Mouse (Mus musculus) CH12.LX (cell line): ENCODE results near the gene Pcx. TPM values are rescaled to one million over a fixed set of nuclear protein-coding genes. Genes with fewer than 3 reads are reported as not detected.

Source experiments
- DNase-seq: peaks from one replicate; pipeline ENCODE4 v3.0.0-alpha.2; 2013; ENCODE audit errors: extremely low read depth
- H3K27ac ChIP-seq: 2 replicates; pipeline ENCODE4 v1.5.1; 2012; ENCODE audit warnings: low read depth, mild to moderate bottlenecking, control low read depth, moderate library complexity; ENCODE audit not compliant: insufficient read depth
- H3K27me3 ChIP-seq: replicated peaks from 2 replicates; pipeline ENCODE3; 2012; ENCODE audit warnings: inconsistent platforms
- H3K36me3 ChIP-seq, 2 experiments: replicated peaks in 1 of 2; 2 replicates each; pipeline versions ENCODE3 to v1.6.1; 2012; ENCODE audit warnings: inconsistent platforms in 1 of 2, low read length in 1 of 2, mild to moderate bottlenecking in 1 of 2, mixed read lengths in 1 of 2, moderate library complexity in 1 of 2; ENCODE audit not compliant: control insufficient read depth in 1 of 2, insufficient read depth in 1 of 2
- H3K4me1 ChIP-seq, 2 experiments: 2 replicates each; pipeline ENCODE4 v1.6.1; 2012; ENCODE audit warnings: inconsistent platforms in 1 of 2, moderate library complexity in 1 of 2; ENCODE audit not compliant: insufficient read depth in 2 of 2, control insufficient read depth in 1 of 2
- H3K4me2 ChIP-seq: 2 replicates; pipeline ENCODE4 v1.6.1; 2012; ENCODE audit warnings: low read depth, mild to moderate bottlenecking, control low read depth; ENCODE audit not compliant: poor library complexity, insufficient read depth, severe bottlenecking
- H3K4me3 ChIP-seq, 3 experiments: fragments of 150-350 bp in 1 of 3; sonication (generic) in 1 of 3; replicated peaks in 1 of 3; 2 replicates each; pipeline versions ENCODE3 to v1.5.1; 2011 to 2012; ENCODE audit warnings: low read depth in 2 of 3, low read length in 2 of 3, mild to moderate bottlenecking in 2 of 3, moderate library complexity in 2 of 3, control low read depth in 1 of 3, improper control_type of control experiment in 1 of 3, inconsistent platforms in 1 of 3, mixed read lengths in 1 of 3; ENCODE audit not compliant: poor library complexity in 1 of 3
- H3K79me2 ChIP-seq: replicated peaks from 2 replicates; pipeline ENCODE4 v1.6.1; 2012; ENCODE audit warnings: mild to moderate bottlenecking, moderate library complexity; ENCODE audit not compliant: control insufficient read depth, poor library complexity, insufficient read depth, severe bottlenecking; ENCODE audit errors: extremely low read depth
- H3K9ac ChIP-seq: 2 replicates; pipeline ENCODE4 v1.6.1; 2012; ENCODE audit warnings: low read depth, mild to moderate bottlenecking, control low read depth, moderate library complexity; ENCODE audit not compliant: insufficient read depth
- H3K9me3 ChIP-seq: replicated peaks from 2 replicates; pipeline ENCODE3; 2012; ENCODE audit warnings: low read length, inconsistent platforms, mixed read lengths
- CTCF ChIP-seq, 2 experiments: IDR thresholded peaks in 1 of 2; conservative IDR thresholded peaks in 1 of 2; 2 replicates each; pipeline ENCODE4 v1.5.1; 2011 to 2012; ENCODE audit warnings: low read depth in 2 of 2, low read length in 2 of 2, improper control_type of control experiment in 1 of 2, inconsistent platforms in 1 of 2, mild to moderate bottlenecking in 1 of 2, moderate library complexity in 1 of 2
- ELF1 ChIP-seq: IDR thresholded peaks from 2 replicates; pipeline ENCODE4 v1.6.1; 2014; ENCODE audit warnings: low read depth, mild to moderate bottlenecking, inconsistent platforms, low read length, improper control_type of control experiment
- GABPA ChIP-seq: IDR thresholded peaks from 2 replicates; pipeline ENCODE4 v1.6.1; 2012; ENCODE audit warnings: low read depth, low read length, improper control_type of control experiment, inconsistent platforms; ENCODE audit not compliant: insufficient replicate concordance
- JUN ChIP-seq: IDR thresholded peaks from 2 replicates; pipeline ENCODE4 v1.6.1; 2011; ENCODE audit warnings: low read depth, mild to moderate bottlenecking, low read length, improper control_type of control experiment, moderate library complexity; ENCODE audit not compliant: insufficient read depth
- JUND ChIP-seq: conservative IDR thresholded peaks from 2 replicates; pipeline ENCODE4 v1.6.1; 2011; ENCODE audit warnings: low read depth, low read length, improper control_type of control experiment
- KAT2A ChIP-seq: IDR thresholded peaks from 2 replicates; pipeline ENCODE4 v1.6.1; 2012; ENCODE audit warnings: low read length, improper control_type of control experiment, inconsistent platforms; ENCODE audit not compliant: insufficient replicate concordance
- MAFK ChIP-seq: IDR thresholded peaks from 2 replicates; pipeline ENCODE4 v1.6.1; 2011; ENCODE audit warnings: low read length, improper control_type of control experiment; ENCODE audit not compliant: insufficient replicate concordance
- MAZ ChIP-seq: IDR thresholded peaks from 2 replicates; pipeline ENCODE4 v1.6.1; 2012; ENCODE audit warnings: low read depth, mild to moderate bottlenecking, inconsistent platforms, low read length, improper control_type of control experiment, moderate library complexity
- MYC ChIP-seq: IDR thresholded peaks from 2 replicates; pipeline ENCODE4 v1.6.1; 2011; ENCODE audit warnings: low read depth, mild to moderate bottlenecking, improper control_type of control experiment, low read length
- PAX5 ChIP-seq: IDR thresholded peaks from 2 replicates; pipeline ENCODE4 v1.6.1; 2012; ENCODE audit warnings: low read length, inconsistent platforms, mixed read lengths
- POLR2A ChIP-seq: IDR thresholded peaks from 2 replicates; pipeline ENCODE4 v1.6.1; 2011; ENCODE audit warnings: low read depth, mild to moderate bottlenecking, improper control_type of control experiment, low read length
- RAD21 ChIP-seq: IDR thresholded peaks from 2 replicates; pipeline ENCODE4 v1.6.1; 2011; ENCODE audit warnings: low read depth, mild to moderate bottlenecking, low read length, improper control_type of control experiment, moderate library complexity
- TBP ChIP-seq: conservative IDR thresholded peaks from 2 replicates; pipeline ENCODE4 v1.6.1; 2011; ENCODE audit warnings: low read depth, low read length, improper control_type of control experiment
- TCF12 ChIP-seq: IDR thresholded peaks from 2 replicates; pipeline ENCODE4 v1.6.1; 2014; ENCODE audit warnings: low read depth, mild to moderate bottlenecking, inconsistent platforms, low read length, improper control_type of control experiment
- UBTF ChIP-seq: IDR thresholded peaks from 2 replicates; pipeline ENCODE4 v1.6.1; 2012; ENCODE audit warnings: low read depth, mild to moderate bottlenecking, inconsistent platforms, low read length, improper control_type of control experiment, moderate library complexity
- ZC3H11A ChIP-seq: IDR thresholded peaks from 2 replicates; pipeline ENCODE4 v1.6.1; 2012; ENCODE audit warnings: low read depth, mild to moderate bottlenecking, inconsistent platforms, low read length, improper control_type of control experiment
- ZMIZ1 ChIP-seq: IDR thresholded peaks from 2 replicates; pipeline ENCODE4 v1.6.1; 2012; ENCODE audit warnings: low read depth, mild to moderate bottlenecking, inconsistent platforms, low read length, improper control_type of control experiment
- ZNF384 ChIP-seq: IDR thresholded peaks from 2 replicates; pipeline ENCODE4 v1.6.1; 2012; ENCODE audit warnings: low read depth, low read length, improper control_type of control experiment, inconsistent platforms
- dilution Hi-C: fragments of 300-500 bp; cut with MboI; formaldehyde crosslinking; loops from 2 replicates; pipeline ENCODE4 v1.14.3; 2020; ENCODE audit warnings: low sequenced_read_pairs; ENCODE audit not compliant: extremely low pct_unique_long_range_greater_than_20kb, extremely low pct_ligation_motif_present
- in situ Hi-C: fragments of 300-500 bp; cut with MboI; formaldehyde crosslinking; loops from 3 replicates; pipeline ENCODE4 v1.14.3; 2019; ENCODE audit warnings: low sequenced_read_pairs, low pct_ligation_motif_present, low pct_unique_long_range_greater_than_20kb, mixed read lengths
- polyA plus RNA-seq: library from polyadenylated mRNA; unstranded; fragments of >175 nt; gene quantifications from 2 replicates; pipeline ENCODE4 v1.2.1, GENCODE M21; 2012; ENCODE audit warnings: low read depth; ENCODE audit not compliant: insufficient read length
- total RNA-seq, 2 experiments: library from RNA; depleted of rRNA; stranded (reverse); fragments of 300-350 nt in 1 of 2; fragments of >200 nt in 1 of 2; gene quantifications; 2 replicates each; pipeline ENCODE4 v1.2.3; 2012 to 2014

Pcx gene
- total and polyA plus RNA-seq, 3 experiments: 7.7 to 14.2 (median 10.7) TPM

DNA sequence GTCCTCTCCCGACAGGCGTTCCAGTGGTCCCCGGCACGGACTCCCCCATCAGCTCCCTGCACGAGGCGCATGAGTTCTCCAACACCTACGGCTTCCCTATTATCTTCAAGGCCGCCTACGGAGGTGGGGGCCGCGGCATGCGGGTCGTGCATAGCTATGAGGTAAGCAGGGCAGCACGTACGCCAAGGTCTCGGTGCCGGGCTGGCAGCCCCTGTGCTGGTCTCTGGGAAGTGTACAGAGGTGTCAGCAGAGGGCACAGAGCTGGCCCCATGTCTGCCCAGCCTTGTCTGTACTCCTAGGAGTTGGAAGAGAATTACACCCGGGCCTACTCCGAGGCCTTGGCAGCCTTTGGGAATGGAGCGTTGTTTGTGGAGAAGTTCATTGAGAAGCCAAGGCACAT lies 92.2 kb downstream of the Pcx start:
- no peak overlapping the region for H3K27ac ChIP-seq
- peaks cover 0 to 6% of the 10 kb centered on the region in 2 experiments; a peak in 1 of 4 replicates for H3K4me1 ChIP-seq
- no peak overlapping the region for H3K4me2 ChIP-seq
- in situ Hi-C loops (no loop called here), dilution Hi-C loops (no loop called here)
- H3K9me3 ChIP-seq: no peaks in the 10 kb centered on the region
- H3K27me3 ChIP-seq: no peaks in the 10 kb centered on the region
- H3K4me3 ChIP-seq: no peak overlapping the region
- peaks cover 0 to 33% of the 10 kb centered on the region in 2 experiments for H3K36me3 ChIP-seq
- no peaks in the 10 kb centered on the region for H3K79me2 ChIP-seq
- TF ChIP-seq GABPA: no peak
- TF ChIP-seq JUN: no peak
- no peak for TF ChIP-seq ZC3H11A
- TF ChIP-seq KAT2A: no peak
- no peak for TF ChIP-seq POLR2A
- TF ChIP-seq ZNF384: no peak
- no peak for TF ChIP-seq ELF1
- TF ChIP-seq TBP: no peak
- no peak for TF ChIP-seq ZMIZ1
- TF ChIP-seq TCF12: no peak
- no peak for TF ChIP-seq RAD21
- no peak for TF ChIP-seq UBTF
- no peak for TF ChIP-seq MAFK
- TF ChIP-seq MAZ: no peak
- no peak for TF ChIP-seq PAX5
- no peak overlapping the region for H3K9ac ChIP-seq
- no peak for DNase-seq

GRCm38 (mm10) chr19:4603801-4604723 lies 93.8 kb downstream of the Pcx start:
- dilution Hi-C loops: no loop called here
- peaks cover 0 to 35% of the 10 kb centered on the region in 2 experiments for H3K36me3 ChIP-seq
- DNase-seq: no peak

More at GRCm38 (mm10) chr19:4603801-4604723, 93.8 kb downstream of the Pcx start:
- Histone ChIP-seq H3K4me2 (no peak overlapping the region), H3K4me3 (no peak overlapping the region), H3K27ac (no peak overlapping the region), H3K79me2 (no peaks in the 10 kb centered on the region), H3K9me3 (no peaks in the 10 kb centered on the region), H3K4me1 (peaks cover 0 to 6% of the 10 kb centered on the region in 2 experiments; a peak in 1 of 4 replicates), H3K27me3 (no peaks in the 10 kb centered on the region), H3K9ac (no peak overlapping the region)
- in situ Hi-C loops: no loop called here
- peak in 1 of 2 experiments; percentile 44; a peak in 2 of 4 replicates for TF ChIP-seq CTCF (conservative IDR thresholded peaks at IDR 0.05 in 1 of 2, IDR thresholded peaks at IDR 0.05 in 1 of 2; ENCODE audit: low read depth in 2 of 2, low read length in 2 of 2)
- no peak for TF ChIP-seq MYC
- no peak for TF ChIP-seq JUND
